Mouse (Mus musculus) liver, adult 2 months (tissue): ENCODE measurements at regions not wholly inside any gene's neighbourhood (a gene's known extent, or its start where the extent isn't known, plus 50 kb on each side); places are given as distances from the start of the nearest gene placed in this dataset.

Experiments
- CTCF ChIP-seq: fragments of 200-500 bp; IDR thresholded peaks from 2 replicates; pipeline ENCODE4 v1.5.1; 2011; ENCODE audit warnings: low read depth, low read length, control low read depth
- POLR2A ChIP-seq: fragments of 200-500 bp; IDR thresholded peaks from 2 replicates; pipeline ENCODE4 v1.6.1; 2011; ENCODE audit warnings: low read length, control low read depth; ENCODE audit not compliant: insufficient read depth; ENCODE audit errors: extremely low read depth

GRCm38 (mm10) chr19:15154693-15155092, 556.8 kb upstream of the Tle4 start:
- TF ChIP-seq CTCF (no peak), POLR2A (no peak)
